Mouse (Mus musculus) retina, adult 2 months (tissue): ENCODE results near the gene Bsdc1.
A peak's percentile ranks its signal among the peaks of the same experiment; 100 is the strongest.

ENCODE experiments used
- DNase-seq: peaks from one replicate; pipeline ENCODE4 v3.0.0-alpha.2; 2012; ENCODE audit warnings: low read depth, low spot score

The Bsdc1 gene

GRCm38 (mm10) chr4:129479863-129480262 is 18.5 kb downstream of the Bsdc1 start:
- no peak for DNase-seq

- DNase-seq: no peak
These were observed 19.7 kb downstream of the Bsdc1 start for GRCm38 (mm10) chr4:129481090-129481489.

GRCm38 (mm10) chr4:129490972-129491880 is 29.8 kb downstream of the Bsdc1 start, which contains the start of the genes Tssk3 and Fam229a:
Tssk3 (minus strand) TSS chr4:129491022.
Fam229a (plus strand) TSS chr4:129491190.
- DNase-seq: no peak

- no peak for DNase-seq
These were observed 33.3 kb downstream of the Bsdc1 start for GRCm38 (mm10) chr4:129494681-129495080.

GRCm38 (mm10) chr4:129495672-129496562 is 34.5 kb downstream of the Bsdc1 start:
- DNase-seq: peak; percentile 50

- DNase-seq: no peak
These were observed 35.2 kb downstream of the Bsdc1 start for GRCm38 (mm10) chr4:129496631-129497030.

GRCm38 (mm10) chr4:129498941-129499340 is 37.6 kb downstream of the Bsdc1 start:
- no peak for DNase-seq

GRCm38 (mm10) chr4:129500017-129500416 is 38.6 kb downstream of the Bsdc1 start:
- no peak for DNase-seq

GRCm38 (mm10) chr4:129500607-129501566 is 39.5 kb downstream of the Bsdc1 start:
- no peak for DNase-seq

- DNase-seq: no peak
These were observed 41.0 kb downstream of the Bsdc1 start for GRCm38 (mm10) chr4:129502327-129502888.

- no peak for DNase-seq
These were observed 41.6 kb downstream of the Bsdc1 start for GRCm38 (mm10) chr4:129502901-129503444.

GRCm38 (mm10) chr4:129505511-129505910 is 44.1 kb downstream of the Bsdc1 start:
- DNase-seq: no peak

- DNase-seq: no peak
These were observed 46.3 kb downstream of the Bsdc1 start for GRCm38 (mm10) chr4:129507434-129508236.

GRCm38 (mm10) chr4:129508237-129508515 is 46.8 kb downstream of the Bsdc1 start:
- no peak for DNase-seq

- DNase-seq: no peak
These were observed 47.6 kb downstream of the Bsdc1 start for GRCm38 (mm10) chr4:129508834-129509600.

- no peak for DNase-seq
These were observed 48.3 kb downstream of the Bsdc1 start for GRCm38 (mm10) chr4:129509650-129510049.

GRCm38 (mm10) chr4:129510723-129511412 is 49.5 kb downstream of the Bsdc1 start:
- no peak for DNase-seq

GRCm38 (mm10) chr4:129511413-129512096 is 50.2 kb downstream of the Bsdc1 start:
- DNase-seq: no peak
